Mouse (Mus musculus) C2C12 (cell line): ENCODE results near the gene Pigk.

Experiments used
- CEBPB ChIP-seq: IDR thresholded peaks from one replicate; pipeline ENCODE4 v1.6.1; 2011; ENCODE audit warnings: low read depth, mild to moderate bottlenecking, control low read depth, moderate library complexity
- CTCF ChIP-seq: IDR thresholded peaks from one replicate; pipeline ENCODE4 v1.5.1; 2011; ENCODE audit not compliant: control insufficient read depth, insufficient read depth, insufficient read length
- FOSL1 ChIP-seq: IDR thresholded peaks from one replicate; pipeline ENCODE4 v1.8.0; 2011; ENCODE audit warnings: mild to moderate bottlenecking, low read length; ENCODE audit not compliant: poor library complexity, insufficient read depth, severe bottlenecking
- MAX ChIP-seq: IDR thresholded peaks from one replicate; pipeline ENCODE4 v1.6.1; 2011; ENCODE audit warnings: mild to moderate bottlenecking, control low read depth
- MYOD1 ChIP-seq: IDR thresholded peaks from one replicate; pipeline ENCODE4 v1.6.1; 2011; ENCODE audit warnings: low read depth; ENCODE audit not compliant: control insufficient read depth, insufficient read length
- MYOG ChIP-seq: IDR thresholded peaks from one replicate; pipeline ENCODE4 v1.6.1; 2011; ENCODE audit not compliant: control insufficient read depth, insufficient read length; ENCODE audit errors: extremely low read depth
- USF1 ChIP-seq: IDR thresholded peaks from one replicate; pipeline ENCODE4 v1.6.1; 2011; ENCODE audit warnings: low read depth, mild to moderate bottlenecking, control low read depth, moderate library complexity

GRCm38 (mm10) chr3:152694950-152695349 lies 18.9 kb upstream of the Pigk start:
- no peak for TF ChIP-seq CTCF
- no peak for TF ChIP-seq CEBPB
- no peak for TF ChIP-seq MYOG
- TF ChIP-seq FOSL1, result no peak
- no peak for TF ChIP-seq USF1
- no peak for TF ChIP-seq MYOD1
- no peak for TF ChIP-seq MAX
